Mouse (Mus musculus) megakaryocyte, embryonic 14.5 days (primary cell): ENCODE data around the gene Man1c1.

Experiments
- FLI1 ChIP-seq: IDR thresholded peaks from 2 replicates; pipeline ENCODE4 v1.6.1; 2012; ENCODE audit warnings: low read length, inconsistent platforms, mixed read lengths
- GATA1 ChIP-seq: IDR thresholded peaks from 3 replicates; pipeline ENCODE4 v1.6.1; 2012; ENCODE audit warnings: mixed read lengths, low read length, inconsistent platforms, borderline replicate concordance

DNA sequence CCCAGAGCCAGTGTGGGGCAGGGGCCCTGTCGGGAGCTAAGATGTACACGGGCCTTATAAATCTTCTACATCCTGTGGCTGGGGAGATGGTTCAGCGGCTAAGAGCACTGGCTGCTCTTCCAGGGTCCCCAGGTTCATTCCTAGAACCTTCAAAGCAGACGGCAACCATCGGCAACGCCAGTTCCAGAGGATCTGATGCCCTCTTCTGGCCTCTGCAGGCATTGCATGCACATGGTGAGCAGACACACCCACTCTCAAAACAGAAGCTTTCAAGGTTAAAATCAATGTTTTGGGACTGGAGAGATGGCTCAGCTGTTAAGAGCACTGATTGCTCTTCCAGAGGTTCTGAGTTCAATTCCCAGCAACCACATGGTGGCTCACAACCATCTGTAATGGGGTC lies 134.9 kb downstream of the Man1c1 start:
- TF ChIP-seq FLI1, result no peak
- TF ChIP-seq GATA1, result no peak
